Mouse (Mus musculus) retina, postnatal 7 days (tissue): ENCODE data around the gene Elmo1.

ENCODE experiments used
- DNase-seq: peaks from one replicate; pipeline ENCODE4 v3.0.0-alpha.2; 2012; ENCODE audit warnings: low read depth, low spot score

Elmo1 gene

GRCm38 (mm10) chr13:20090133-20090710, at the start of gene Elmo1:
Gene Elmo1 (plus strand): TSS chr13:20090596.
- peak; percentile 61 for DNase-seq

- DNase-seq = no peak
These were observed 49.1 kb upstream of the Elmo1 start for GRCm38 (mm10) chr13:20041169-20041830.

GRCm38 (mm10) chr13:20042856-20043255, 47.5 kb upstream of the Elmo1 start:
- no peak for DNase-seq

- DNase-seq = no peak
These were observed 45.0 kb upstream of the Elmo1 start for GRCm38 (mm10) chr13:20045350-20045749.

GRCm38 (mm10) chr13:20045836-20046235, 44.6 kb upstream of the Elmo1 start:
- no peak for DNase-seq

- no peak for DNase-seq
These were observed 44.0 kb upstream of the Elmo1 start for GRCm38 (mm10) chr13:20046406-20046805.

- DNase-seq = no peak
These were observed 42.2 kb upstream of the Elmo1 start for GRCm38 (mm10) chr13:20047926-20048836.

- DNase-seq = no peak
These were observed 41.6 kb upstream of the Elmo1 start for GRCm38 (mm10) chr13:20048837-20049160.

GRCm38 (mm10) chr13:20049654-20050053, 40.7 kb upstream of the Elmo1 start:
- no peak for DNase-seq

GRCm38 (mm10) chr13:20050149-20050548, 40.2 kb upstream of the Elmo1 start:
- DNase-seq = no peak

GRCm38 (mm10) chr13:20057926-20058325, 32.5 kb upstream of the Elmo1 start:
- DNase-seq = no peak

- no peak for DNase-seq
These were observed 29.4 kb upstream of the Elmo1 start for GRCm38 (mm10) chr13:20061031-20061430.

GRCm38 (mm10) chr13:20063331-20063730, 27.1 kb upstream of the Elmo1 start:
- DNase-seq = no peak

- no peak for DNase-seq
These were observed 18.4 kb upstream of the Elmo1 start for GRCm38 (mm10) chr13:20072043-20072442.

- DNase-seq = no peak
These were observed 17.4 kb upstream of the Elmo1 start for GRCm38 (mm10) chr13:20072994-20073393.

- no peak for DNase-seq
These were observed 13.9 kb upstream of the Elmo1 start for GRCm38 (mm10) chr13:20076521-20076920.

GRCm38 (mm10) chr13:20077237-20077636, 13.2 kb upstream of the Elmo1 start:
- no peak for DNase-seq

- DNase-seq = peak; percentile 29
These were observed 561 bp downstream of the Elmo1 start for GRCm38 (mm10) chr13:20090711-20091603.

GRCm38 (mm10) chr13:20091604-20091926, 1.2 kb downstream of the Elmo1 start:
- DNase-seq = no peak

- no peak for DNase-seq
These were observed 1.9 kb downstream of the Elmo1 start for GRCm38 (mm10) chr13:20092301-20092700.

- DNase-seq = no peak
These were observed 3.1 kb downstream of the Elmo1 start for GRCm38 (mm10) chr13:20093307-20094045.
